Mouse (Mus musculus): ENCODE measurements around the gene Srgap2. TPM values are rescaled to one million over a fixed set of nuclear protein-coding genes. Genes with fewer than 3 reads are reported as not detected.

Srgap2 gene
- total and polyA plus RNA-seq, 2 experiments from 2014 or later: 24.5 to 69.3 TPM

DNA sequence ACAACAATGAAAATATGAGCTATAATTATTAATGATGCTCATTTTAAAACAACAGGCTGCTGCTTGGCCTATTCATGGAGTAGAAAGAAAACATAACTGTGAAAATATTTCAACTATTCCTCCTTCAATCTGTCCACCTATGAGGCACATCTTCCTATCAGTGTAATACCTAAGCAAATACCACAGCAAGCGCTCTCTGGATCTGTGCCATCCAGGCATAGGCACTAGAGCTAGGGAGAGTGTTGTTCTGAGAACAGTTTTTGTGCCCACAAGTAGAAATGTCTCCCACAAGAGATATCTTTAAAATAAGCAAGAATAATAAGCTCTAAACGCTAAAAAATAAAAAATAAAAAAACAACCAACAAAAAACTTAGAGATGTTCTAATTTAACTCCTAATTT lies 14.0 kb downstream of the Srgap2 start:
- H3K36me3 ChIP-seq (ENCODE audit: insufficient read depth, low read length): no peaks in the 10 kb centered on the region
- no peak overlapping the region for H3K9ac ChIP-seq (replicated peaks; ENCODE audit: low read length)
- H3K4me2 ChIP-seq (ENCODE audit: low read depth, low read length): no peak overlapping the region
- no peak overlapping the region for H3K27ac ChIP-seq
- WGBS: 90% methylated on average over 2 of the region's 2 CpGs
- H3K4me3 ChIP-seq (ENCODE audit: low read length): no peak overlapping the region
- no peaks in the 10 kb centered on the region for H3K27me3 ChIP-seq (ENCODE audit: insufficient read depth, low read length)
- no peaks in the 10 kb centered on the region for H3K4me1 ChIP-seq (ENCODE audit: insufficient read depth, low read length)
- ATAC-seq: no peak
- no peaks in the 10 kb centered on the region for H3K9me3 ChIP-seq (ENCODE audit: low read length)
- no peak for TF ChIP-seq CTCF (IDR thresholded peaks at IDR 0.05; ENCODE audit: low read depth)
- no peak for DNase-seq (ENCODE audit: low spot score)

DNA sequence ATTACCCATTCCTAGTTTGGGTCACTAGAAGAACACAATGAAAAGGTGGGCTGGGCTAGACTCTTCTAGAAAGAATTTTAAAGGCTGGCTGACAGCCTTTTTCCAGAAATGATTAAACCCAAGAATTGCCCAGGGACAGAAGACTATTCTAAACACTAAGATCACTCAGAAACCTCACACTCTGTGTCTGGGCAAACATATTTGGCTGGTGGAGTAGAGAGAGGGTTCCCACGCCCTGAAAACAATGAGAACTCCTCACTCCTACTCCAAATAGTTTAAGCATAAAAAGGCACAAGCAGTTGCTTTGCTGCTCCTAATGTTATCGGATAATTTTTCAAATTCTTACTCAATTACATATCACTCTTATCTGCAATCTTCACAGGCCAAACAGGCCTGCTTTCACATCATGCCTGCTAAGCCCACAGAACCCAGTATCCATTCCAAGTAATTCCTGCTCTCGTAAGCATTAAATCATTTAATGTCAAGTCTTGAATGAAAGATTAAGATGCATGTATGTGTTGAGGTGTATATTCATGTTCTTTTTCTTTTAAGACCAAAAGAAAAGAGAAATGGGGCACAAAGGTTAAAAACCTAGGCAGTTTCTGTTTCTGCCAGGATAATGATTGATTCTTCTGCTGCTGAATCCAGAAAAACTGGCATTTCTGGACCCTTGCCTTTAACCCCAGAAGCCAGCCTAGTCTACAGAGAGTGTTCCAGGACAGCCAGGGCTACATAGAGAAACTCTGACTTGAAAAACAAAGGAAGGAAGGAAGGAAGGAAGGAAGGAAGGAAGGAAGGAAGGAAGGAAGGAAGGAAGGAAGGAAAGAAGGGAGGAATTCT lies 15.3 kb downstream of the Srgap2 start:
- no peak for TF ChIP-seq CTCF (IDR thresholded peaks at IDR 0.05; ENCODE audit: low read depth)
- Histone ChIP-seq H3K9me3 (ENCODE audit: low read length) (no peaks in the 10 kb centered on the region), H3K4me2 (ENCODE audit: low read depth, low read length) (no peak overlapping the region), H3K27me3 (ENCODE audit: insufficient read depth, low read length) (no peaks in the 10 kb centered on the region), H3K27ac (peak overlapping the region; percentile 11; the same call in 1 of the 2 replicates), H3K4me3 (ENCODE audit: low read length) (no peak overlapping the region), H3K4me1 (ENCODE audit: insufficient read depth, low read length) (no peaks in the 10 kb centered on the region), H3K36me3 (ENCODE audit: insufficient read depth, low read length) (no peaks in the 10 kb centered on the region), H3K9ac (replicated peaks; ENCODE audit: low read length) (no peak overlapping the region)
- ATAC-seq (no peak), DNase-seq (ENCODE audit: low spot score) (no peak)
- WGBS: 69% methylated on average over 3 of the region's 3 CpGs

DNA sequence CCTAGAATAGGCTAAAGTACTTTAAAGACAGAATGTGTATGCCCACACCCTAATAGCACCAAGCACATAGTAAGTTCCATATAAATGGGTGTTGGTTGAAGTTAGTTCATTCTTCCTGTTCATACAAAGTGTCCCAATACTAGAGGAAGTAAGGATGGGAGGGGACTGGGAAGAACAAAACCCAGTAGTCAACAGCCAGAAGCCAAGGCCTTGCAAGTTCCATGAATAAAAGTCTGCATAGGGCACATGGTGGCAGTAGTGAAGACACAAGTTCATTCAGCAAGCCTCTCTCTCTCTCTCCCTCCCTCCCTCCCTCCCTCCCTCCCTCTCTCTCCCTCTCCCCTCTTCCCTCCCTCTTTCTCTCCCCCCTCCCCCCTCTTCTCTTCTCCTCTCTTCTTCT lies 16.0 kb downstream of the Srgap2 start:
- Histone ChIP-seq H3K27ac (no peak overlapping the region), H3K27me3 (ENCODE audit: insufficient read depth, low read length) (no peaks in the 10 kb centered on the region), H3K4me2 (ENCODE audit: low read depth, low read length) (no peak overlapping the region), H3K36me3 (ENCODE audit: insufficient read depth, low read length) (no peaks in the 10 kb centered on the region), H3K9ac (replicated peaks; ENCODE audit: low read length) (no peak overlapping the region), H3K4me3 (ENCODE audit: low read length) (no peak overlapping the region), H3K4me1 (ENCODE audit: insufficient read depth, low read length) (no peaks in the 10 kb centered on the region), H3K9me3 (ENCODE audit: low read length) (no peaks in the 10 kb centered on the region)
- no peak for TF ChIP-seq CTCF (IDR thresholded peaks at IDR 0.05; ENCODE audit: low read depth)
- ATAC-seq: no peak
- DNase-seq (ENCODE audit: low spot score): no peak

DNA sequence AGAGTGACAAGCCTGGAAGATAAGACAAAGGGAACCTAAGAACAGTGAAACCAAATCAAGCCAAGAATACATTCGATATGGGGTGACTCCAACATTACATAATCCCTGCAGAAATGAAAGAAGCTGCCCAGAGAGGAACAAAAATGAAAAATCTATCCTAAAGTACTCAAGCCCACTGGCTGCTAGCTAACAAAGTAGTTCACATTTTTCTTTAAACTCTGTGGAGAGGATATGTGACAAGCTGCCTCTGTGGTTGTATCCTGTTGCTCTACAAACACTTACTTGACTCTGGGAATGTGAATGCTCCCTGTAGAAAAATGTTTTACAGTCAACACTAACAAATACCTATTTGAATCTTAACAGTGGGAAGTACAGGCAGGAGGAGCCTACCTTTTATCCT lies 25.5 kb downstream of the Srgap2 start:
- no peak overlapping the region for H3K27ac ChIP-seq
- no peak overlapping the region for H3K4me3 ChIP-seq (ENCODE audit: low read length)
- no peak for DNase-seq (ENCODE audit: low spot score)
- no peak overlapping the region for H3K9ac ChIP-seq (replicated peaks; ENCODE audit: low read length)
- no peak for TF ChIP-seq CTCF (IDR thresholded peaks at IDR 0.05; ENCODE audit: low read depth)
- H3K4me2 ChIP-seq (ENCODE audit: low read depth, low read length): no peak overlapping the region
- no peaks in the 10 kb centered on the region for H3K36me3 ChIP-seq (ENCODE audit: insufficient read depth, low read length)
- no peaks in the 10 kb centered on the region for H3K4me1 ChIP-seq (ENCODE audit: insufficient read depth, low read length)
- no peak for ATAC-seq
- no peaks in the 10 kb centered on the region for H3K9me3 ChIP-seq (ENCODE audit: low read length)
- no peaks in the 10 kb centered on the region for H3K27me3 ChIP-seq (ENCODE audit: insufficient read depth, low read length)
- WGBS: 68% methylated on average over 1 of the region's 1 CpGs

DNA sequence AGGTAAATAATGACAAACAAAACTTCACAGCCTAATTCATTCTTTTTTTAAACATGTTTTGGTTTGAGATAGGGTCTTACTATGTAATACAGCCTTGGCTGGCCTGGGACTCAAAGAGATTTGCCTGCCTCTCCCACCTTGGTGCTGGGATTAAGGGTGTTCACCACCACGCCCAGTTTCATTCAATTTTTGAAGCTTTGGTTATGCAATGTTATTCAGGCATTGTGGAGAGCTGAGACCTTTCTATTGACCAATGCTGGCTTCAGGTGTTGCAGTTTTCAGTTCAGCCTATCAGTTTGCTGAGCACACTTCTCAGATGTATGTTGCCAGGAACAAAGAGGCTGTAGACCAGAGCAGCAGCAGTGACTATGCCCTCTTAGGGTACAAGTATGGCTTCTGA lies 28.9 kb downstream of the Srgap2 start:
- no peak for ATAC-seq

DNA sequence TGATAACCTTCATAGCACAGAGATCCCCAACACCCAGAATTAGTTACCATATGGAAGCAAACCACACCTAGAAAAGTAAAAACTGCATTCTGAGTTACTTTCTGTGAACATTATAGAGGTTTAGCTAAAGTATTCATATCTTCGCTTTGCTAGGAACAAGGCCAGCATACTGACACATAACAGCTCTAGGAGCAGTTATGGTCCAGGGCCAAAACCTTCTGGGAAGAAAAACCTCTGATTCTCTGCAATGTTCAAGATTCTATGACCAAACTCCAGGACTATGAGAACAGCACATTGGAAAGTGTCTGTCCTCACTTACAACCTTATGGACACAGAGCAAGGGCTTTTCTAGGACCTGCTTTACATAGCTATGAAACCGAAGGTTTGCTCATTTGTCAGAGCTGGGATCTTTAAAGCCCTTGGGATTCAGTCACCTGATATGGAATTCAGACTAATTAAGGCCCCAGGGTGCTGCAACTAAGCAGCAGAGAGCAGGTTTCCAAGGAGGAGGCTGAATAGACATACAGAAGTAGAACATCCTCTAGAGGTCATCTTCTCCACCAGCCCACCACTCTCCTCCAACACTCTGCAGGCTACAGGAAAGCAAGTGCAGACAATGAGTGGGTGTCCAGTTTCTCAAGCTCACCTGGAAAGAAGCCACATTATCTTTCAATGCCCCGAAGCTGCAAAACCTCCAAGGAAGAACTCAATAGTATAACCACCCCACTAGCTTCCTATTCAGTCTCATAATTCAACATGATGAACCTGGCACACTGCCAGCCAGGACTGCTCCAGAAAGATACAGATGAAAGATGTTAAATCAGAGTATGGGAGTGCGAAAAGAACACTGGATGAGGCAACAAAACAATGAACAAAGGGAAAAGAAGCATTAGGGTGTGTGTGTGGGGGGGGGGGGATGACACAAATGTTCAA lies 32.9 kb downstream of the Srgap2 start:
- Histone ChIP-seq H3K27ac (no peak overlapping the region), H3K4me1 (ENCODE audit: insufficient read depth, low read length) (peaks cover 24% of the 10 kb centered on the region)
- DNase-seq (ENCODE audit: low spot score): peak; percentile 50

More for the DNA sequence above, 28.9 kb downstream of the Srgap2 start:
- Histone ChIP-seq H3K36me3 (ENCODE audit: insufficient read depth, low read length) (no peaks in the 10 kb centered on the region), H3K4me1 (ENCODE audit: insufficient read depth, low read length) (peaks cover 12% of the 10 kb centered on the region; the same call in 1 of the 2 replicates), H3K4me3 (ENCODE audit: low read length) (no peak overlapping the region), H3K9ac (replicated peaks; ENCODE audit: low read length) (no peak overlapping the region), H3K9me3 (ENCODE audit: low read length) (no peaks in the 10 kb centered on the region), H3K27me3 (ENCODE audit: insufficient read depth, low read length) (no peaks in the 10 kb centered on the region), H3K4me2 (ENCODE audit: low read depth, low read length) (no peak overlapping the region), H3K27ac (no peak overlapping the region)
- no peak for DNase-seq (ENCODE audit: low spot score)
- WGBS: 96% methylated on average over 1 of the region's 1 CpGs
- TF ChIP-seq CTCF (IDR thresholded peaks at IDR 0.05; ENCODE audit: low read depth): no peak

More for the DNA sequence above, 32.9 kb downstream of the Srgap2 start:
- H3K36me3 ChIP-seq (ENCODE audit: insufficient read depth, low read length): no peaks in the 10 kb centered on the region
- WGBS: 58% methylated on average over 4 of the region's 4 CpGs
- no peak for TF ChIP-seq CTCF (IDR thresholded peaks at IDR 0.05; ENCODE audit: low read depth)
- H3K27me3 ChIP-seq (ENCODE audit: insufficient read depth, low read length): no peaks in the 10 kb centered on the region
- H3K4me3 ChIP-seq (ENCODE audit: low read length): no peak overlapping the region
- H3K4me2 ChIP-seq (ENCODE audit: low read depth, low read length): no peak overlapping the region
- no peak overlapping the region for H3K9ac ChIP-seq (replicated peaks; ENCODE audit: low read length)
- no peak for ATAC-seq
- no peaks in the 10 kb centered on the region for H3K9me3 ChIP-seq (ENCODE audit: low read length)
